Mouse (Mus musculus): ENCODE results near the gene Dnlz. TPM values are rescaled to one million over a fixed set of nuclear protein-coding genes. Genes with fewer than 3 reads are reported as not detected.
"Not testable (repeated sequence)": the region's sequence is repeated elsewhere in the genome, so short reads cannot be mapped to it uniquely, and the experiment has no call there.

Gene Dnlz
- polyA plus RNA-seq (2015; fragmentation: Nextera tagmentation; extraction: Ambion mirVana): 30.2 and 31.9 TPM in 2 replicates

- peaks cover 34% of the 10 kb centered on the region for H3K36me3 ChIP-seq
- peak within 1 kb of the TSS; percentile 88 for H3K4me3 ChIP-seq (replicated peaks)
- H3K4me1 ChIP-seq: peaks cover 40% of the 10 kb centered on the region
- peak; percentile 73 for ATAC-seq (ENCODE audit: insufficient number of reproducible peaks, low FRiP score, low TSS enrichment, low read depth)
- H3K9me3 ChIP-seq (replicated peaks): no peaks in the 10 kb centered on the region
- 2% methylated on average over 62 of the region's 62 CpGs for WGBS
- peak within 1 kb of the TSS; percentile 90 for H3K27ac ChIP-seq (replicated peaks)
- peak within 1 kb of the TSS; percentile 94 for H3K9ac ChIP-seq
- H3K4me2 ChIP-seq (replicated peaks): peak within 1 kb of the TSS; percentile 97
- no peaks in the 10 kb centered on the region for H3K27me3 ChIP-seq
Measured at GRCm38 (mm10) chr2:26351358-26352290, at the start of gene Dnlz. Dnlz (minus strand) TSS chr2:26352110.

DNA sequence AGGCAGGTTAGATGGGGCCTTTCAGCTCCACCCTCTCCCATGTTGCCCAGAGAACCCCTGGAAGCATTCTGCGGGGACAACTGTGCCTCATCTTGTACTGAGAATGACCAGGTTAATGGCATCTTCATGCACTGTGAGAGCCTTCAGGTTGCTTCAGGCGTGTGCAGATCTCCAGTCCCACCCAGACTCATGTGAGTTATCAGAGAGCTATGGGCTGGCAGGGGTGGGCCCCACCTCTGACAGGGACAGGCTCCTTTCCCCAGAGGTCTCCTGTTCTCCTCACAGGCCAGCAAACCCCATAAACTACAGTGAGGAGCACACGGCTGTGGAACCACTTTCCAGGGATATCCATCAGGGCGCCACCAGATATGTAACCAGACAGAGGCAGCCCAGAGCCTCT is 49.1 kb upstream of the Dnlz start:
- Histone ChIP-seq H3K4me2 (replicated peaks) (no peak overlapping the region), H3K9me3 (replicated peaks) (no peaks in the 10 kb centered on the region), H3K27ac (replicated peaks) (no peak overlapping the region), H3K4me3 (replicated peaks) (no peak overlapping the region), H3K27me3 (no peaks in the 10 kb centered on the region), H3K9ac (no peak overlapping the region), H3K36me3 (peaks cover 64% of the 10 kb centered on the region), H3K4me1 (peaks cover 3% of the 10 kb centered on the region; the same call in 1 of the 2 replicates)
- WGBS: 89% methylated on average over 4 of the region's 4 CpGs
- no peak for ATAC-seq (ENCODE audit: insufficient number of reproducible peaks, low FRiP score, low TSS enrichment, low read depth)

DNA sequence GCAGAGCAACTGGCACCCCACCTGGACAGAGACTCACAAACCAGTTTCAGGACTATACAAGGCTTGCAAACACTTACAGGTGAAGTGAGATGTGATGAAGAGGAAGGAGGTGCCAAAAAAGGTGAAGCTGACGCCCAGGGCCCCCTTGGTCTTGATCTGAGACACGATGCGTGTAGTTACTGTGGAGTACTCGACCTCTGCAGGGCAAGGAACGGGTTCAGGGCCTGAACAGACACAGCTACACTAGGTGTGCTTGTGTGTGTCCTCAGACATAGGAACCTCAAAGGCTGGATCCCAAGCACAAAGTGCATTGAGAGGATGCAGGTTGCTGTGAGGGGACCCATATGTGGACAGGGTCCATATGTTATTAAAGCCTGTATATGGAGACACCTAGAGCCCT is 48.4 kb upstream of the Dnlz start:
- WGBS: 81% methylated on average over 5 of the region's 5 CpGs
- H3K4me1 ChIP-seq: no peaks in the 10 kb centered on the region
- H3K27me3 ChIP-seq: no peaks in the 10 kb centered on the region
- no peak overlapping the region for H3K27ac ChIP-seq (replicated peaks)
- peaks cover 71% of the 10 kb centered on the region for H3K36me3 ChIP-seq
- no peak overlapping the region for H3K4me3 ChIP-seq (replicated peaks)
- ATAC-seq (ENCODE audit: insufficient number of reproducible peaks, low FRiP score, low TSS enrichment, low read depth): no peak
- H3K9ac ChIP-seq: no peak overlapping the region
- H3K9me3 ChIP-seq (replicated peaks): no peaks in the 10 kb centered on the region
- no peak overlapping the region for H3K4me2 ChIP-seq (replicated peaks)

DNA sequence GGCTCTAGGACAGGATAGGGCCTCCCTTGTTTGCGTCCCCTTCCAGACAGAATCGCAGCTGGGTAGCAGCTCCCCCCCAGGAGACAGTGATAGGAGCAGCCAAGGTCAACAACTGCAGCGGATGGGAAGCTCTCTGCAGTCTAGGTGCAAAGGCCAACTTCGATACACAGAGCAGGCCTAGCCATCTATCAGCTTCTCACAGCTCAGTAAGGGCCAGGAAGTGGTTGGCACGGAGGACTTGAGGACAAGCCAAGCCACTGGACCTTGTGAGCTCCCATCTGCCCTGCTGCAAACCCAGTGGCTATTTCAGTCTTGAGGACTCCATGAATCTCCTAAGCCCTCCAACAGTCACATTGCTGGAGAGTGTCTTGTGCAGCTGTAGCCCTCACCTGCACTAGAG is 47.7 kb upstream of the Dnlz start:
- WGBS: 84% methylated on average over 5 of the region's 5 CpGs
- Histone ChIP-seq H3K36me3 (peaks cover 75% of the 10 kb centered on the region), H3K9me3 (replicated peaks) (no peaks in the 10 kb centered on the region), H3K27me3 (no peaks in the 10 kb centered on the region), H3K4me3 (replicated peaks) (no peak overlapping the region), H3K9ac (no peak overlapping the region), H3K4me2 (replicated peaks) (no peak overlapping the region), H3K4me1 (no peaks in the 10 kb centered on the region), H3K27ac (replicated peaks) (no peak overlapping the region)
- 0 out of 2 replicates have a peak, but pooled peaks have one; percentile 17 for ATAC-seq (ENCODE audit: insufficient number of reproducible peaks, low FRiP score, low TSS enrichment, low read depth)

GRCm38 (mm10) chr2:26398978-26399377 is 47.1 kb upstream of the Dnlz start:
- no peaks in the 10 kb centered on the region for H3K27me3 ChIP-seq
- H3K4me1 ChIP-seq: no peaks in the 10 kb centered on the region
- H3K9me3 ChIP-seq (replicated peaks): no peaks in the 10 kb centered on the region
- no peak overlapping the region for H3K4me2 ChIP-seq (replicated peaks)
- H3K36me3 ChIP-seq: peaks cover 80% of the 10 kb centered on the region
- no peak overlapping the region for H3K9ac ChIP-seq
- no peak overlapping the region for H3K27ac ChIP-seq (replicated peaks)
- no peak for ATAC-seq (ENCODE audit: insufficient number of reproducible peaks, low FRiP score, low TSS enrichment, low read depth)
- H3K4me3 ChIP-seq (replicated peaks): no peak overlapping the region
- 90% methylated on average over 8 of the region's 8 CpGs for WGBS

- Histone ChIP-seq H3K4me2 (replicated peaks) (no peak overlapping the region), H3K36me3 (peaks cover 76% of the 10 kb centered on the region), H3K27ac (replicated peaks) (no peak overlapping the region), H3K9me3 (replicated peaks) (no peaks in the 10 kb centered on the region), H3K4me1 (peaks cover 22% of the 10 kb centered on the region), H3K27me3 (no peaks in the 10 kb centered on the region), H3K9ac (no peak overlapping the region), H3K4me3 (replicated peaks) (no peak overlapping the region)
- 93% methylated on average over 6 of the region's 6 CpGs for whole genome bisulfite sequencing
- ATAC-seq (ENCODE audit: insufficient number of reproducible peaks, low FRiP score, low TSS enrichment, low read depth): no peak
Measured at GRCm38 (mm10) chr2:26391617-26392016, 39.7 kb upstream of the Dnlz start.

GRCm38 (mm10) chr2:26390954-26391353 is 39.0 kb upstream of the Dnlz start:
- H3K27me3 ChIP-seq: no peaks in the 10 kb centered on the region
- H3K4me3 ChIP-seq (replicated peaks): no peak overlapping the region
- WGBS: 82% methylated on average over 3 of the region's 3 CpGs
- H3K4me1 ChIP-seq: peaks cover 22% of the 10 kb centered on the region
- no peak overlapping the region for H3K27ac ChIP-seq (replicated peaks)
- H3K36me3 ChIP-seq: peaks cover 76% of the 10 kb centered on the region
- H3K9ac ChIP-seq: no peak overlapping the region
- no peak for ATAC-seq (ENCODE audit: insufficient number of reproducible peaks, low FRiP score, low TSS enrichment, low read depth)
- H3K4me2 ChIP-seq (replicated peaks): no peak overlapping the region
- H3K9me3 ChIP-seq (replicated peaks): no peaks in the 10 kb centered on the region

DNA sequence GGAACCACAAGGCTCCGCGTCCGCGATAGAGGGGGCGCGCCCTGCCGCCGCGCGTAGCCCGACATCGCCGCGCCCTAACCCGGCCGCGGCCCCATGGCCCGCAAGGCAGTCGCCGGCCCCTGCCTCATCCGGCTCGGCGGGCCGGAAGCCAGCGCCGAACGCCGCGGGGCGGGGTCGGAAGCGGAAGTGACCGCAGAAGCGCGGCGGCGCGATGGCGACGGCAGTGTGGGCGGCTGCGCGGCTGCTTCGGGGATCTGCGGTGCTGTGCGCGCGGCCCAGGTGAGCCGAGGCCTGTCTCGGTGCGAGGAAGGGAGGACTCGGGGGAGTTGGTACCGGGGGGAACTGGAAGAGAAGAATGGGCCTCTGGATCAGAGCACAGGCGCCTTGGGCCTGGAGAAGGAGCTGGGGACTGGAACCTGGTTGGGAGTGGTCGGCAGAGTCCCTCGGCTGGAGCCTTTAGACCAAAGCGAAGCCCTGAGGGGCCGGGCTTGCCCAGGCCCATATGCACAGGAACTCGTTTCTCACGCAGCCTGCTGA is 37.3 kb upstream of the Dnlz start, which contains the start of the genes Entr1 and Pmpca:
Gene Entr1 (minus strand): TSS at position 163 of the 537 bp plus-strand sequence.
Gene Pmpca (plus strand): TSS at position 186 of the 537 bp plus-strand sequence.
- peak within 1 kb of the TSS; percentile 67 for H3K27ac ChIP-seq (replicated peaks)
- peaks cover 22% of the 10 kb centered on the region for H3K4me1 ChIP-seq
- H3K4me3 ChIP-seq (replicated peaks): peak within 1 kb of the TSS; percentile 93
- peaks cover 76% of the 10 kb centered on the region for H3K36me3 ChIP-seq
- peak within 1 kb of the TSS; percentile 94 for H3K4me2 ChIP-seq (replicated peaks)
- peak; percentile 88 for ATAC-seq (ENCODE audit: insufficient number of reproducible peaks, low FRiP score, low TSS enrichment, low read depth)
- H3K9ac ChIP-seq: peak within 1 kb of the TSS; percentile 80
- WGBS: under 1% methylated on average over 53 of the region's 60 CpGs
- H3K27me3 ChIP-seq: no peaks in the 10 kb centered on the region
- no peaks in the 10 kb centered on the region for H3K9me3 ChIP-seq (replicated peaks)

- Histone ChIP-seq H3K36me3 (peaks cover 76% of the 10 kb centered on the region), H3K9ac (peak overlapping the region; percentile 80), H3K4me3 (replicated peaks) (peak overlapping the region; percentile 93), H3K9me3 (replicated peaks) (no peaks in the 10 kb centered on the region), H3K4me1 (peaks cover 22% of the 10 kb centered on the region), H3K4me2 (replicated peaks) (peak overlapping the region; percentile 94), H3K27ac (replicated peaks) (peak overlapping the region; percentile 67), H3K27me3 (no peaks in the 10 kb centered on the region)
- WGBS: 2% methylated on average over 44 of the region's 45 CpGs
- ATAC-seq (ENCODE audit: insufficient number of reproducible peaks, low FRiP score, low TSS enrichment, low read depth): peak; percentile 20; the same call in 1 of the 2 replicates
Measured at GRCm38 (mm10) chr2:26388682-26389153, 36.8 kb upstream of the Dnlz start.

DNA sequence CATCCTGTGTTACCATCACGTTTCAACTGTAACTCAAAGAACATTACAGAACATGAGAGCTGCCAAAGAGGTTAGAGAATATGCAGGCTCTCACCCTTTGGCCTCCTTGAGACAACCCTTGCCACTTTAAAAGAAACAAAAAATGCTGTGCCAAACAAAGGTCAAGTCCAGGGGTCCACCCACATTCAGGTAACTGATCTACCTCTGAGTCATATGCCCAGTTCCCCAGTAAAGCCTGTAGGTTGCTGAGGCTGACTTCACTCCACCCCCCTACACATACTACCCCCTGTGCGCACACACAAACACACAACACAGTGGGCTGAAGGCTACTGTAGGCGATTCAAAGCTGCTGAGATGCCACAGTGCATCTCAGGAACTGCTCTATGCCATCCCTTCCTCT is 35.8 kb upstream of the Dnlz start:
- peaks cover 22% of the 10 kb centered on the region for H3K4me1 ChIP-seq

GRCm38 (mm10) chr2:26380871-26381270 is 29.0 kb upstream of the Dnlz start:
- H3K36me3 ChIP-seq: peaks cover 65% of the 10 kb centered on the region
- H3K4me1 ChIP-seq; ATAC-seq (ENCODE audit: insufficient number of reproducible peaks, low FRiP score, low TSS enrichment, low read depth); H3K27ac ChIP-seq (replicated peaks); H3K9me3 ChIP-seq (replicated peaks); H3K27me3 ChIP-seq: not testable (repeated sequence)
- H3K4me2 ChIP-seq (replicated peaks): peak overlapping the region; percentile 90
- H3K9ac ChIP-seq: peak overlapping the region; percentile 75; the same call in 1 of the 2 replicates
- 23% methylated on average over 6 of the region's 6 CpGs for WGBS
- peak overlapping the region; percentile 85 for H3K4me3 ChIP-seq (replicated peaks)

More for the DNA sequence above, 35.8 kb upstream of the Dnlz start:
- Histone ChIP-seq H3K4me3 (replicated peaks) (peak overlapping the region; percentile 93), H3K36me3 (peaks cover 76% of the 10 kb centered on the region), H3K27me3 (no peaks in the 10 kb centered on the region), H3K9me3 (replicated peaks) (no peaks in the 10 kb centered on the region), H3K4me2 (replicated peaks) (peak overlapping the region; percentile 94; the same call in 1 of the 2 replicates), H3K9ac (no peak overlapping the region), H3K27ac (replicated peaks) (no peak overlapping the region)
- no peak for ATAC-seq (ENCODE audit: insufficient number of reproducible peaks, low FRiP score, low TSS enrichment, low read depth)
- 84% methylated on average over 3 of the region's 3 CpGs for WGBS

All from embryonic facial prominence, embryonic 15.5 days (tissue).